In the genomic region with DNA sequence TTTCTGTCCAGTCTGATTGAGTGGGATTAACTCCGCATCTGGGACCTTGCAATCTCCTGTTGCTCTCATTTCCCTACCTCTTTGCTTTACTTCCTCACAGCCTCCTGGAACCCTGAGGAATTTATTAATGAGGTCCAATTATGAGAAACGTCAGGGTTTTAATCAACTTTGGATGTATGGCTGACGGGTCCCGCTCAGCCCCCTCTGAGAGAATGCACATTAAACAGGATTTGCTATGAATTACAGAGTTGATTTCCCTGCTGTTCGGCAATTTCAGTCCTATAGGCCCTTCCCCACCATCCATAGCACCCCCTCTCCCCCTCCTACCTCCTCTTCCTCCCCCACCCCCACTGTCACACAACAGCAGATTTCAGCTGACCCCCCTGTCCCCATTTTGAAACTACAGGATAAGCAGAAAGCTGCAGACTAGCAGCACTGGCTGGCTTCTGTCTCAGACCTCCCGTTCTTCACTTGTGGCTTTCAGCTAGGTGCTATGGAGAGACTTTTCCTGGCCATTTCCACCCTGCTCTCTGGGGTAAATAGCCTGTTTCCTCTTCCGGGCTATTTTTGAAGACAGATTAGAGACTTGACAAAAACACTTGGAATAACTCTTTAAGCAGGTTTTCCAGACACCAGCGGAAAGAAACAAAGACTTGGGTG, we compare ENCODE assay signal across 11 mouse cellular contexts.
DNase-seq lines count a peak whose midpoint lies in the region; ATAC-seq and TF ChIP-seq lines count a peak whose summit lies in the region.
"Had no signal": no experiment of that assay in that cellular context is flagged by ENCODE, and none has a peak within 500 bp of the region (broad histone marks: within the 10 kb centered on the region; RNA-seq: fewer than 3 reads in every experiment).

No protein-coding gene starts in this region.

- H3K9me3 ChIP-seq in forebrain, embryonic 11.5 days (ENCODE audit: control insufficient read depth, low read length), result no peaks in the 10 kb centered on the region
- H3K9me3 ChIP-seq in forebrain, embryonic 16.5 days (ENCODE audit: control insufficient read depth, low read length), result no peaks in the 10 kb centered on the region
- no peaks in the 10 kb centered on the region for H3K9me3 ChIP-seq in neural tube, embryonic 14.5 days (ENCODE audit: control insufficient read depth, low read length)
- H3K9me3 ChIP-seq in midbrain, embryonic 15.5 days, result no peaks in the 10 kb centered on the region
- H3K9me3 ChIP-seq: liver, embryonic 13.5 days had no signal

- no peaks in the 10 kb centered on the region for H3K36me3 ChIP-seq in forebrain, embryonic 11.5 days (ENCODE audit: control insufficient read depth, insufficient read depth, low read length)
- no peaks in the 10 kb centered on the region for H3K36me3 ChIP-seq in forebrain, embryonic 16.5 days (ENCODE audit: control insufficient read depth, insufficient read depth)
- no peaks in the 10 kb centered on the region for H3K36me3 ChIP-seq in kidney, adult 2 months (ENCODE audit: control insufficient read depth, insufficient read depth, low read length)
- no peaks in the 10 kb centered on the region for H3K36me3 ChIP-seq in neural tube, embryonic 14.5 days (ENCODE audit: control insufficient read depth, insufficient read depth, low read length)
- no peaks in the 10 kb centered on the region for H3K36me3 ChIP-seq in midbrain, embryonic 15.5 days (replicated peaks)
- H3K36me3 ChIP-seq: liver, embryonic 13.5 days had no signal

- H3K27ac ChIP-seq in forebrain, embryonic 11.5 days (ENCODE audit: low read depth, low read length), result peak overlapping the region; percentile 50
- H3K27ac ChIP-seq in forebrain, embryonic 16.5 days (ENCODE audit: low read length), result no peak overlapping the region
- H3K27ac ChIP-seq in kidney, adult 2 months (ENCODE audit: insufficient read depth, low read depth, low read length), result peak overlapping the region; percentile 85; the same call in 1 of the 2 replicates
- 0 out of 2 replicates have a peak overlapping the region, but pooled peaks have one; percentile 18 for H3K27ac ChIP-seq in neural tube, embryonic 14.5 days (ENCODE audit: low read depth, low read length)
- no peak overlapping the region for H3K27ac ChIP-seq in midbrain, embryonic 15.5 days
- H3K27ac ChIP-seq: liver, embryonic 13.5 days had no signal

- WGBS in forebrain, embryonic 11.5 days, result 35% methylated on average over 8 of the region's 8 CpGs
- 20% methylated on average over 8 of the region's 8 CpGs for WGBS in forebrain, embryonic 16.5 days
- WGBS in kidney, adult 2 months, result 72% methylated on average over 8 of the region's 8 CpGs
- WGBS in neural tube, embryonic 14.5 days, result 68% methylated on average over 8 of the region's 8 CpGs
- WGBS in midbrain, embryonic 15.5 days, result 44% methylated on average over 8 of the region's 8 CpGs

- no peaks in the 10 kb centered on the region for H3K27me3 ChIP-seq in forebrain, embryonic 11.5 days (ENCODE audit: control insufficient read depth, insufficient read depth, low read length)
- no peaks in the 10 kb centered on the region for H3K27me3 ChIP-seq in forebrain, embryonic 16.5 days (replicated peaks; ENCODE audit: control insufficient read depth, insufficient read depth, low read length)
- no peaks in the 10 kb centered on the region for H3K27me3 ChIP-seq in kidney, adult 2 months (replicated peaks; ENCODE audit: control insufficient read depth, insufficient read depth, low read length)
- H3K27me3 ChIP-seq in neural tube, embryonic 14.5 days (ENCODE audit: control insufficient read depth, insufficient read depth, low read length), result no peaks in the 10 kb centered on the region
- no peaks in the 10 kb centered on the region for H3K27me3 ChIP-seq in midbrain, embryonic 15.5 days (replicated peaks)

- H3K4me2 ChIP-seq in forebrain, embryonic 11.5 days (ENCODE audit: low read depth, low read length, severe bottlenecking), result no peak overlapping the region
- no peak overlapping the region for H3K4me2 ChIP-seq in forebrain, embryonic 16.5 days (ENCODE audit: low read length)
- H3K4me2 ChIP-seq in neural tube, embryonic 14.5 days (ENCODE audit: low read depth, low read length), result no peak overlapping the region
- H3K4me2 ChIP-seq in midbrain, embryonic 15.5 days, result no peak overlapping the region
- H3K4me2 ChIP-seq: liver, embryonic 13.5 days had no signal

- TF ChIP-seq POLR2A in kidney, adult 2 months (IDR thresholded peaks at IDR 0.05; ENCODE audit: low read depth, low read length), result no peak

- peak; percentile 81 for ATAC-seq in forebrain, embryonic 11.5 days (replicated peaks; ENCODE audit: low FRiP score)
- ATAC-seq in forebrain, embryonic 16.5 days, result no peak
- ATAC-seq in neural tube, embryonic 14.5 days (ENCODE audit: low read depth), result no peak
- ATAC-seq in midbrain, embryonic 15.5 days (replicated peaks), result no peak
- ATAC-seq: midbrain, embryonic 16.5 days had no signal

- H3K4me3 ChIP-seq in forebrain, embryonic 11.5 days (ENCODE audit: low read depth, low read length), result no peak overlapping the region
- H3K4me3 ChIP-seq in forebrain, embryonic 16.5 days (replicated peaks; ENCODE audit: low read length), result no peak overlapping the region
- H3K4me3 ChIP-seq in kidney, adult 2 months (ENCODE audit: insufficient read depth, low read depth, low read length), result no peak overlapping the region
- no peak overlapping the region for H3K4me3 ChIP-seq in neural tube, embryonic 14.5 days (ENCODE audit: low read depth, low read length)
- no peak overlapping the region for H3K4me3 ChIP-seq in midbrain, embryonic 15.5 days
- H3K4me3 ChIP-seq: liver, embryonic 13.5 days had no signal

- peaks cover 7% of the 10 kb centered on the region; the same call in 1 of the 2 replicates for H3K4me1 ChIP-seq in forebrain, embryonic 11.5 days (replicated peaks; ENCODE audit: control insufficient read depth, insufficient read depth, low read length)
- H3K4me1 ChIP-seq in forebrain, embryonic 16.5 days (replicated peaks; ENCODE audit: control insufficient read depth, insufficient read depth, low read length), result no peaks in the 10 kb centered on the region
- H3K4me1 ChIP-seq in kidney, adult 2 months (ENCODE audit: control insufficient read depth, insufficient read depth, low read length), result peaks cover 4% of the 10 kb centered on the region; the same call in 1 of the 2 replicates
- H3K4me1 ChIP-seq in neural tube, embryonic 14.5 days (ENCODE audit: control insufficient read depth, insufficient read depth, low read length), result no peaks in the 10 kb centered on the region
- no peaks in the 10 kb centered on the region for H3K4me1 ChIP-seq in midbrain, embryonic 15.5 days

- DNase-seq in forebrain, embryonic 11.5 days (ENCODE audit: low spot score), result no peak
- no peak for DNase-seq in kidney, adult 2 months
- no peak for DNase-seq in kidney, postnatal 36 days
- DNase-seq in neural tube, embryonic 10.5 days (ENCODE audit: extremely low spot score, low spot score), result no peak
- DNase-seq in adrenal gland, adult 2 months, result no peak
- DNase-seq: adrenal gland, adult 8-10 months; liver, embryonic 13.5 days had no signal

- no peak for TF ChIP-seq CTCF in kidney, adult 2 months (conservative IDR thresholded peaks at IDR 0.05; ENCODE audit: insufficient read depth, insufficient read length, low read depth, low read length)

- H3K9ac ChIP-seq in forebrain, embryonic 11.5 days (ENCODE audit: low read length), result no peak overlapping the region
- H3K9ac ChIP-seq in forebrain, embryonic 16.5 days (replicated peaks; ENCODE audit: low read depth, low read length), result no peak overlapping the region
- H3K9ac ChIP-seq in neural tube, embryonic 14.5 days (replicated peaks; ENCODE audit: low read depth, low read length), result no peak overlapping the region
- H3K9ac ChIP-seq in midbrain, embryonic 15.5 days, result no peak overlapping the region
- H3K9ac ChIP-seq: liver, embryonic 13.5 days had no signal

Comparison
In these comparisons a context has a peak if more than half of its experiments do, and no peak if none do; other contexts are left out.
1. H3K27ac ChIP-seq: peak in forebrain, embryonic 11.5 days (single experiment), kidney, adult 2 months (single experiment) and neural tube, embryonic 14.5 days (single experiment); none in forebrain, embryonic 16.5 days (single experiment) and midbrain, embryonic 15.5 days (single experiment).